Mouse (Mus musculus): ENCODE measurements around the gene Pa2g4. TPM values are rescaled to one million over a fixed set of nuclear protein-coding genes. Genes with fewer than 3 reads are reported as not detected.

Pa2g4 gene
- polyA plus RNA-seq, 1 experiment from 2014 or later, result 194 TPM

DNA sequence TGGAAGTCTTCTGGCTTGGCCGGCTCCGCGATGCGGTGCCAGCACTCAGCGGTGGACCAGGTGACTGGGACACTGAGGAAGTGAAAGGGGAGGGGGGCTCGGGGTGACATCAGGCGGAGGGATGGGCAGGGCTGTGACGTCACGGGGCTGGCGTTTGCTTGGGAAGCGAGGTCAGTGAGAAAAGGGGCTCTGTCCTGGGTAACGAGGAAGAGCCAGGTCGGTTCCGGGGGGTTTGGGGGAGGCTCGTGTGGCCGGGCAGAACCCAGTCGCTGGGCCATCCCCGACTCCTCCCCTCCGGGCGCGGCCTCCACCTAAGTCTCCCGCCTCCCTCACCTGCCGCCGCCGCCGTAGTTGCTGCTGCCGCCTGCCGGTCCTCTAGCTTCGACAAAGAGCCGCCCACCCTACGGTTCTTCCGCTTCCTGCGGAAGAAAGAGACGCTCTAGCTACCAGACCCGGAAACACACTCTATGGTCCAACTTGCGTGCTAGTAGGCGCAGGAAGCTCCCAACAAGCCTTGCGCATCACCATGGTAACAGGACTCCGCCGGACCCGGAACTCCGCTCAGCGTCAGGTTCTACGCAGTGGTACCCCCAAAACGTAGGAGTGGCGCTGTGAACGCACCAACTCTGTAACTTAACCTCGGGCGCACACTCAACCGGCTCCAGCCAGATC is 18.3 kb downstream of the Pa2g4 start, which contains the start of gene Zc3h10:
Gene Zc3h10, minus strand, starts transcription at position 414 of the 672 bp plus-strand sequence.
- H3K9me3 ChIP-seq, result no peaks in the 10 kb centered on the region
- peak within 1 kb of the TSS; percentile 97 for H3K27ac ChIP-seq
- H3K9ac ChIP-seq, result peak within 1 kb of the TSS; percentile 77
- H3K4me1 ChIP-seq, result peaks cover 18% of the 10 kb centered on the region
- peak within 1 kb of the TSS; percentile 77 for H3K4me2 ChIP-seq
- under 1% methylated on average over 44 of the region's 50 CpGs for WGBS
- no peaks in the 10 kb centered on the region for H3K27me3 ChIP-seq
- peak within 1 kb of the TSS; percentile 76 for H3K4me3 ChIP-seq
- peak; percentile 89 for ATAC-seq (ENCODE audit: insufficient number of reproducible peaks, low FRiP score, low TSS enrichment, low read depth)
- peaks cover 30% of the 10 kb centered on the region for H3K36me3 ChIP-seq

DNA sequence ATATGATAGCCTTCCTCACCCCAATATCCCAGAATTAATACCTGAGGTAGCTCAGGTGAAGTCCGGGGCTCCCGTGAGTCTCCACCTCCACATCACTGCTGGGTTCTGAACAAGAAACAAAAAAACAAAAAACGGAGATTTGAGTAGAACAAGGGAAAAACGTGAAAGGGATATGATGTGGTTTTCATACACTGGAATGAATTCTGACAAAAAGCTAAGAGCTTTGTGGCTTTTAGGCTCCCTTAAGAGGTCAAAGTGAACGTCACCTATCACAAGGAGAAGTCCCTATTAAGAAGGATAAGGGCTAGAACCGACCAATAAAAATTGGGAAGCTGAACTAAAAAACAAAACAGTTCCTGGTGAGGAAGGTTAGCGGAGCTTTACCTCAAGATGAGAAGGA is 19.0 kb downstream of the Pa2g4 start:
- no peaks in the 10 kb centered on the region for H3K9me3 ChIP-seq
- H3K27ac ChIP-seq, result peak overlapping the region; percentile 93
- 21% methylated on average over 7 of the region's 7 CpGs for WGBS
- no peak for ATAC-seq (ENCODE audit: insufficient number of reproducible peaks, low FRiP score, low TSS enrichment, low read depth)
- H3K36me3 ChIP-seq, result peaks cover 36% of the 10 kb centered on the region
- peaks cover 18% of the 10 kb centered on the region for H3K4me1 ChIP-seq
- no peaks in the 10 kb centered on the region for H3K27me3 ChIP-seq
- peak overlapping the region; percentile 77 for H3K4me2 ChIP-seq
- H3K9ac ChIP-seq, result peak overlapping the region; percentile 68
- peak overlapping the region; percentile 76 for H3K4me3 ChIP-seq

DNA sequence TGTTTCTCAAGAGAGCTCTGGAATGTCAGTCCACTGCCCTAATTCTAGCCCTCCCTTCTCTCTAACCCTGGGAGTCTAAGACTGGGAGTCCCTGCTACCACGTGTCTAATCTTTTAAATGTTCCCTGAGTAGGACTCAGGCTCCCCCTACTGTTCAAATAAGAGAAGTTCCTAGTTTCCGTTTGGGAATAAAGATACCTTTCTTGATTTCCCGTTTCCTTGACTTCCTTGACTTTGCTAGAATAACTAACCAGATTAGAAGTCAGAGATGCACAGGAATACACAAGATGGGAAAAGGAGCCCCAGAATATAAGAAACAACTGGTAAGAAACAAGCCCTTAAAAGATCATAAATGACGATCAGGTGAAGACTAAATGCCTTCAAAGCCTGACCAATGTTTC is 19.4 kb downstream of the Pa2g4 start:
- no peak for ATAC-seq (ENCODE audit: insufficient number of reproducible peaks, low FRiP score, low TSS enrichment, low read depth)
- peak overlapping the region; percentile 93 for H3K27ac ChIP-seq

DNA sequence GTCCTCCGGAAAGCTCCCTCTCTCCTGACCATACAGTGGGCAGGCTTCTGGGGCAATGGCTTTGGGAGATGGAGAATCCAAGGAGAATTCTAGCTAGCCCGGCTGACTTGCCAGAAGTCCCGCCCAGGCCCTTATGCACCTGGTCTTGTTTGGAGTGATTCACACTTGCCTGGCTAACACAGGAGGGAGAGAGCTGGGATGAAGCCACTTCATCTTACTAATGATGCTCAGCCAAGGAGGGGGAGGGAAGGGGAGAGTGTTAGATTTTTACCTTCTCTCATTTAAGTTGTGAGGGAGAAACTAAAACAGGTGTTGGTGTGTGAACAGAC is 20.3 kb downstream of the Pa2g4 start:
- ATAC-seq (ENCODE audit: insufficient number of reproducible peaks, low FRiP score, low TSS enrichment, low read depth), result no peak
- Histone ChIP-seq H3K9me3 (no peaks in the 10 kb centered on the region), H3K4me2 (no peak overlapping the region), H3K9ac (no peak overlapping the region), H3K27ac (no peak overlapping the region; the same call in 1 of the 2 replicates), H3K27me3 (no peaks in the 10 kb centered on the region), H3K36me3 (peaks cover 36% of the 10 kb centered on the region), H3K4me3 (no peak overlapping the region), H3K4me1 (peaks cover 18% of the 10 kb centered on the region)
- WGBS, result 80% methylated on average over 3 of the region's 3 CpGs

More for the DNA sequence above, 19.4 kb downstream of the Pa2g4 start:
- Histone ChIP-seq H3K9ac (no peak overlapping the region; the same call in 1 of the 2 replicates), H3K36me3 (peaks cover 36% of the 10 kb centered on the region), H3K9me3 (no peaks in the 10 kb centered on the region), H3K4me1 (peaks cover 18% of the 10 kb centered on the region), H3K4me2 (peak overlapping the region; percentile 77), H3K27me3 (no peaks in the 10 kb centered on the region), H3K4me3 (peak overlapping the region; percentile 76)
- WGBS, result 10% methylated on average over 4 of the region's 4 CpGs

DNA sequence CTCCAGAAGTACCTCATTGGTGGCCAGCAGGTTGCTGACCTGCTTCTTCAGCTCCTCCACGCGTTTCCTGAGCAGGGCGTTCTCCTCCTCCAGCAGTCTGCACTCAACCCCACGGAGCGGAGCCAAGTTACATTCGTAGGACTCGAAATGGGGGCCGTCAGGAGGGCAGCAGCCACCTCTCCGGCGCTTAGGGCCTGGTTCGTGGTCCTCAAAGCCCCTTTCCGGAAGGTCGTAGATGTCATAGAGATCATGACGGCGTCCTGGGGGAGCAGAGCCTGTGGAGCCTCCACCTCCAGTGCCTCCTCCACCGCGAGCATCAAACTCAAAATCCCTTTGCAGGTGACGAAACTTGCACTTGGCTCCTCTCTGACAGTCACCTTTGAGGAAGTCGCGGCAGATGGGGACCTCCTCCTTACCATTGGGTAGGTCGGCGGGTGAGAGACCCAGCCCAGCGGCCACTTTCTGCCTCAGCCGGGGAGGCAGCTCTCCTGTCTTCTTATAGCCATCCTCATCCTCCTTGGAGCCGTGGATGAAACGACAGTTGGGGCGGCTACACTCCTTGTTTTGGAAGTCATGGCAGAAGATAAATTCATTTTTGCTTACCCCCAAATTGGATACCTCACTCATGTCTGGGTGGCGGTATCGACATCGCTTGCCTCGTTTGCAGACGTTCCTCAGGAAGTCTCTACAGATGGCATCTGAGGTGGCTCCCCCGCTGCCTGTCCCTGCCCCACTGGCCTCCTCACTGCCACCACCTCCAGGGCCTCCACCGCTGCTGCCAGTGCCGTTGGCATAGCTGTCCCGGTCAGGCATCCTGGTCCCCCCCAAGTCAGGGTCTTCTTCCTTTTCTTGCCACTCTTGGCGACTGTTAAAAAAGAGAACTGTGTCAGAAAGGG is 20.9 kb downstream of the Pa2g4 start:
- Histone ChIP-seq H3K36me3 (peaks cover 36% of the 10 kb centered on the region), H3K9me3 (no peaks in the 10 kb centered on the region), H3K27ac (no peak overlapping the region), H3K9ac (no peak overlapping the region), H3K4me2 (no peak overlapping the region), H3K4me1 (peaks cover 18% of the 10 kb centered on the region), H3K4me3 (no peak overlapping the region), H3K27me3 (no peaks in the 10 kb centered on the region)
- no peak for ATAC-seq (ENCODE audit: insufficient number of reproducible peaks, low FRiP score, low TSS enrichment, low read depth)
- WGBS, result 93% methylated on average over 37 of the region's 37 CpGs

DNA sequence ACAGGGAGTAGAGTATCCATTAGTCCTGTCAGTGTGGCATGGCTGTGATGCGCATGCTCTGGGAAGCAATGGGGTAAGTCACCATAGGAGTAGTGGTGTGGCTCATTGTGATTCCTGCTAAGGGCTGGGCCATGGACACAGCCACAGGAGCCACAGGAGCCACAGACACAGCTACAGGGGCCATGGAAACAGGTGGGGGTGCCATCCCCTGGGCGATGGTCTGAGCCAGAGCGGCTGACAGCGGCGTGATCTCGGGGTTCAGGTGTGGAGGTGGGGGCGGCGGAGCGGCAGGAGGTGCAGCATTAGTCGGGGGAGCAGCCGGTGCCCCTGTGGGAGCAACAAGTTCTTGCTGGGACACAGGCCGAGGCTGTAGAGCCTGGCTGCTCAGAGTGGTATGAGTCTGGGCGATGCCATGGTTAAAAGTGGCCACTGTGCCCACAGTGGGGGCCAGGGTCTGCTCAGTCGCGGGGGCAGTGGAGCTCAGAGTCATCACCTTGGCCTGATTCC is 21.6 kb downstream of the Pa2g4 start:
- WGBS, result 95% methylated on average over 15 of the region's 15 CpGs
- H3K27me3 ChIP-seq, result no peaks in the 10 kb centered on the region
- H3K27ac ChIP-seq, result no peak overlapping the region
- H3K4me2 ChIP-seq, result no peak overlapping the region
- H3K36me3 ChIP-seq, result peaks cover 36% of the 10 kb centered on the region
- H3K4me3 ChIP-seq, result no peak overlapping the region
- H3K9me3 ChIP-seq, result no peaks in the 10 kb centered on the region
- no peak overlapping the region for H3K9ac ChIP-seq
- ATAC-seq (ENCODE audit: insufficient number of reproducible peaks, low FRiP score, low TSS enrichment, low read depth), result no peak
- H3K4me1 ChIP-seq, result peaks cover 16% of the 10 kb centered on the region

DNA sequence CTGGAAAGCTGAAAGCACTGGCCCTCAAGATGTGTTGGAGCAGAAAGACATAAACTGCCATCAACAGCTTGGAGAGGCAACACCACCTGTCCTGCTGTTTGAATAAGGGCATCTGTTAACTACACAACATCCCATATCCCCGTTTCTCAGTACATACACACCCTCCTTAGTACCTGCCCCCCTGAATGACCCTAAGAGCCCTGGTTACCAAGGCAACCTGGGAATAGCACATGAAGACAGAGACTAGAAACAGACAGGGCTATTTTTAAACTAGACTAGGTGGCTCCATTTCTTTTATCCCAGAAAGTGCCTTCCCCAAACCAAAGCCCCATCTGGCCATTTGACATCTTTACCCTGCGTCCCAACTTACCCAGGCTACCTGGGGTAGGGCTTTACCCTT is 22.7 kb downstream of the Pa2g4 start:
- Histone ChIP-seq H3K27ac (no peak overlapping the region), H3K9me3 (no peaks in the 10 kb centered on the region), H3K4me1 (peaks cover 16% of the 10 kb centered on the region), H3K36me3 (peaks cover 36% of the 10 kb centered on the region), H3K4me2 (no peak overlapping the region), H3K9ac (no peak overlapping the region), H3K27me3 (no peaks in the 10 kb centered on the region), H3K4me3 (no peak overlapping the region)
- ATAC-seq (ENCODE audit: insufficient number of reproducible peaks, low FRiP score, low TSS enrichment, low read depth), result no peak
- 81% methylated on average over 2 of the region's 2 CpGs for WGBS

DNA sequence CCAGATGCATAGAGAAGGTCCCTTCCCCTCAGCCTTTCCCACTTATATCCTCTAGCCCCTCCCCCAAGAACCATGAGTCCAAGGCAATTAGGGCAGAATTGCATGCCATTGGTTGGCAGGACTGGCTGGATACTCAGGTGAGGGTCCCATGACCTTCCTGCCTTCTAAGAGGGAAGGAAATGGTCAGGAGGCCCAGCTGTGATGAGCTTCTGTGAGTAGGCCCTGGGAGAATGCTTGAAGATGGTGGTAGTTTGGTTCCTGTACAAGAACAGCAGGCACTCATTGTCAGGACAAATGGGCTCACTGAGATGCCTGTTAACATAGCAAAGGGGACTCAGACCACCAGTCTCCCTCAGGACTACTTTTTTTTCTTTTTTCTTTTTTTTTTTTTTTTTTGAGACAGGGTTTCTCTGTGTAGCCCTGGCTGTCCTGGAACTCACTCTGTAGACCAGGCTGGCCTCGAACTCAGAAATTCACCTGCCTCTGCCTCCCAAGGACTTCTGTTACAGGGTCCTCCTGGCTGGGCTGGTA is 27.4 kb downstream of the Pa2g4 start:
- 88% methylated on average over 1 of the region's 1 CpGs for WGBS
- no peak overlapping the region for H3K27ac ChIP-seq
- no peaks in the 10 kb centered on the region for H3K27me3 ChIP-seq
- no peak for ATAC-seq (ENCODE audit: insufficient number of reproducible peaks, low FRiP score, low TSS enrichment, low read depth)
- H3K4me1 ChIP-seq, result peaks cover 7% of the 10 kb centered on the region; the same call in 1 of the 2 replicates
- peaks cover 15% of the 10 kb centered on the region for H3K36me3 ChIP-seq
- H3K9me3 ChIP-seq, result no peaks in the 10 kb centered on the region
- no peak overlapping the region for H3K4me2 ChIP-seq
- no peak overlapping the region for H3K9ac ChIP-seq
- no peak overlapping the region for H3K4me3 ChIP-seq

DNA sequence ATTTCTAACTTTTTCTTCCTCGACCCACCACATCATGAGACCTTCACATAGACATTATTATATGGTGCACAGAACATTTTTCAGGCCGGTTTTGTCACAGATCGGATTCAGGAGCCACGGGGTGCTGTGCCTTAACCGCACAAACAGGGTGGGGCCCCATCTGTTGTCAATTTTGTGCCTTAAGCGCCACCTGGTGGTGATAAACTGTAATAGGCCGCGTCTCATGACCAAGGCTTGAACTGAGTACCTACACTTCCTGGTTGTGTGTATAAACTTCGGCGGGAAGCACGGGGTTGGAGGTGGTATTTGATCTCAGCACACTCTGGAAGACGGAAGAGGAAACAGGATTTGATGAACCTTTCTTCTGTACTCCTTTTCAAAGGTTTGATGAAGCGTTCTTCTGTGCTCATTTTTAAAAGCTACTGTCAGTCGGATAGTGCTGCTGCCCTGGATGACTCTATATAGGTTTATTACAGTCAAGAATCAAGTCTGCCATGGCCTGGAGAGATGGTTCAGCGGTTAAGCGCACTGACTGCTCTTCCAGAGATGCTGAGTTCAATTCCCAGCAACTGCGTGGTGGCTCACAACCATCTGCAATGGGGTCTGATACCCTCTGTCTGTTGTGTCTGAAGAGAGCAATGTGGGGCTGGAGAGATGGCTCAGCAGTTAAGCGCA is 29.4 kb downstream of the Pa2g4 start:
- 14% methylated on average over 18 of the region's 18 CpGs for WGBS
- no peaks in the 10 kb centered on the region for H3K36me3 ChIP-seq
- peaks cover 7% of the 10 kb centered on the region; the same call in 1 of the 2 replicates for H3K4me1 ChIP-seq
- peak overlapping the region; percentile 25 for H3K4me3 ChIP-seq
- peak; percentile 88 for ATAC-seq (ENCODE audit: insufficient number of reproducible peaks, low FRiP score, low TSS enrichment, low read depth)
- peak overlapping the region; percentile 36 for H3K4me2 ChIP-seq
- H3K27ac ChIP-seq, result peak overlapping the region; percentile 78
- no peaks in the 10 kb centered on the region for H3K27me3 ChIP-seq
- no peaks in the 10 kb centered on the region for H3K9me3 ChIP-seq
- no peak overlapping the region for H3K9ac ChIP-seq

DNA sequence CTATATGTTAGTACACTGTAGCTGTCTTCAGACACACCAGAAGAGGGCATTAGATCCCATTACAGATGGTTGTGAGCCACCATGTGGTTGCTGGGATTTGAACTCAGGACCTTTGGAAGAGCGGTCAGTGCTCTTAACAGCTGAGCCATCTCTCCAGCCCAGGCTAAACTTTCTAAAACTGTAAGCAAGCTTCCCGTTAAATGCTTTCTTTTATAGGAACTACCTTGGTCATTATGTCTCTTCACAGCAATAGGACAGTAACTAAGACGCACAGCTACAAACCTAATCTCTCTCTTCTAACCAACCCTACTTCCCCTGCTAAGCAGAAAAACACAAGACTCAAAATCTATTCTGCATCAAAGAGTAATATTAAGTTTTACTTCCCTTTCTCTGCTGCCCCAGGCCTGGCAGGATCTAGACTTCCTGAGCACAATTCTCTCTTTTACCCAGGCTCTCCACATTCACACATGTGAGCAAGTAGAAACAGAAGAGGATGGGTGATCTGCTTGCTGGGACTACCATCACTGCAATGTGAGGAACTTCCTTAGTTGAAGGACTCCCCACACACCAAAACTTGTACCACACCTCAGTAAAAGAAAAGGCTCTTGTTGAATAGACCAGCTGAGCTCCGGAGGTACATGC is 30.0 kb downstream of the Pa2g4 start:
- H3K9me3 ChIP-seq, result no peaks in the 10 kb centered on the region
- H3K4me1 ChIP-seq, result peaks cover 7% of the 10 kb centered on the region; the same call in 1 of the 2 replicates
- no peaks in the 10 kb centered on the region for H3K27me3 ChIP-seq
- H3K4me3 ChIP-seq, result peak overlapping the region; percentile 25
- ATAC-seq (ENCODE audit: insufficient number of reproducible peaks, low FRiP score, low TSS enrichment, low read depth), result no peak; the same call in 1 of the 2 replicates
- no peaks in the 10 kb centered on the region for H3K36me3 ChIP-seq
- no peak overlapping the region for H3K9ac ChIP-seq
- 61% methylated on average over 4 of the region's 4 CpGs for WGBS
- H3K4me2 ChIP-seq, result peak overlapping the region; percentile 36
- H3K27ac ChIP-seq, result peak overlapping the region; percentile 78

DNA sequence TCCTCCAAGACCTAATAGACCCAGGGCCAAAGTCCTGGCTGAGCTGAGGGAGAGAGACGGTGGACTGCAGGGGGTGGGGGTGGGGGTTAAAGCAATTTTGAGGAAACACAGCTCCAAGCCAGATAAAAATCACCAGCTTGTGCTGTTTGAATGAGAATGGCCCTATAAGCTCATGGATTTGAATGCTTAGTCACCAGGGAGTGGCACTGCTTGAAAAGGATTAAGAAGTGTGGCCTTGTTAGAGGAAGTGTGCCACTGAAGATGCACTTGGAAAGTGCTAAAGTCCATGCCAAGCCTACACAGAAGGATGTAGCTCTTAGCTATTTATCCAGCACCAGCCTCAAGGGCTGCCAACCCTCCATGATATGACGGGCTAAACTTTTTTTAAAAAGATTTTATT is 30.6 kb downstream of the Pa2g4 start:
- H3K27ac ChIP-seq, result no peak overlapping the region
- H3K4me3 ChIP-seq, result no peak overlapping the region
- WGBS, result 83% methylated on average over 2 of the region's 2 CpGs
- H3K27me3 ChIP-seq, result no peaks in the 10 kb centered on the region
- ATAC-seq (ENCODE audit: insufficient number of reproducible peaks, low FRiP score, low TSS enrichment, low read depth), result no peak
- peaks cover 7% of the 10 kb centered on the region; the same call in 1 of the 2 replicates for H3K4me1 ChIP-seq
- no peaks in the 10 kb centered on the region for H3K9me3 ChIP-seq
- H3K36me3 ChIP-seq, result no peaks in the 10 kb centered on the region
- no peak overlapping the region for H3K9ac ChIP-seq
- no peak overlapping the region for H3K4me2 ChIP-seq

All from limb, embryonic 15.5 days (tissue).